Mouse (Mus musculus): ENCODE results near the gene Smco3.

DNA sequence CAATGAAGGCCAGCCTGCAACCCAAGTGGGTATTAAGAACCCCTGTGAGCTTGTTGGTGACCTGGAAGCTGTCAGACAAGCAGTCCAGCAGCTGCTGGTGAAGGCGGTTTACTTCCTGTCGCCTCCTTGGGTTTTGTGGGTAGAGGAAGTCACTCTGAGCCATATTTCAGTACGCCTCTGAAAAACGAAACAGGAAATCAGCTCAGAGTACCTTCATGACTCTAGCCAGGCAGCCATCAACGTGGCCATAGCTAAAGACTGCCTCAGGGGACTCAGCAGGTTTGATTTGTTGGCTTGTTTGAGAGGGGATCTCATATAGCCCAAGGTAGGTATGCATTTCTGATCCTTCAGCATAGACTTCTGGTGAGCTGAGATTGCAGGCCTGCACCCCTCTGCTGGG is 3.5 kb downstream of the Smco3 start:
- TF ChIP-seq CTCF (IDR thresholded peaks at IDR 0.05; ENCODE audit: low read depth, low read length) (no peak), TAL1 (conservative IDR thresholded peaks at IDR 0.05; ENCODE audit: low read depth, low read length) (no peak), GATA1 (IDR thresholded peaks at IDR 0.05; ENCODE audit: borderline replicate concordance, low read length) (no peak)

All from G1E (cell line).